Mouse (Mus musculus): ENCODE results near the gene Papln.

GRCm38 (mm10) chr12:83770418-83771256 lies 7.2 kb downstream of the Papln start:
- TF ChIP-seq RCOR1 (conservative IDR thresholded peaks at IDR 0.05; ENCODE audit: low read depth, low read length), result no peak
- no peak for TF ChIP-seq E2F4 (IDR thresholded peaks at IDR 0.05; ENCODE audit: insufficient replicate concordance, low read depth, low read length)

Data from CH12.LX (cell line).